Mouse (Mus musculus) neutrophil, adult 5-6 weeks (primary cell): ENCODE results near the gene Tagln2. TPM values are rescaled to one million over a fixed set of nuclear protein-coding genes. Genes with fewer than 3 reads are reported as not detected.

ENCODE experiments used
- ATAC-seq: fragments of 151-379, 151-347 bp; 2 replicates; pipeline ENCODE4 v1.8.0; 2017; ENCODE audit warnings: mild to moderate bottlenecking, moderate TSS enrichment; ENCODE audit not compliant: insufficient number of reproducible peaks, poor library complexity, low FRiP score, severe bottlenecking; ENCODE audit errors: extremely low read depth
- total RNA-seq: library from RNA; stranded (forward); fragments of 200-1000 nt; gene quantifications from 2 replicates; pipeline ENCODE4 v1.2.3, GENCODE M21; 2017

Tagln2 gene
- total RNA-seq = 181 and 198 TPM in 2 replicates

GRCm38 (mm10) chr1:172499765-172500441 is at the start of gene Tagln2:
TSS of gene Tagln2 (plus strand) at chr1:172500047.
- 0 out of 2 replicates have a peak, but pooled peaks have one; percentile 10 for ATAC-seq

- ATAC-seq = 0 out of 2 replicates have a peak, but pooled peaks have one; percentile 16
Measured at GRCm38 (mm10) chr1:172450226-172450625, 49.6 kb upstream of the Tagln2 start.

- no peak for ATAC-seq
Measured at GRCm38 (mm10) chr1:172450848-172451470, 48.9 kb upstream of the Tagln2 start.

- ATAC-seq = no peak
Measured at GRCm38 (mm10) chr1:172452911-172453310, 46.9 kb upstream of the Tagln2 start.

- no peak for ATAC-seq
Measured at GRCm38 (mm10) chr1:172453810-172454209, 46.0 kb upstream of the Tagln2 start.

GRCm38 (mm10) chr1:172455416-172455815 is 44.4 kb upstream of the Tagln2 start:
- ATAC-seq = peak; percentile 64

GRCm38 (mm10) chr1:172456001-172456677 is 43.7 kb upstream of the Tagln2 start:
- ATAC-seq = peak; percentile 16; the same call in 1 of the 2 replicates

- ATAC-seq = no peak
Measured at GRCm38 (mm10) chr1:172457196-172457595, 42.7 kb upstream of the Tagln2 start.

GRCm38 (mm10) chr1:172458041-172458440 is 41.8 kb upstream of the Tagln2 start:
- ATAC-seq = no peak

GRCm38 (mm10) chr1:172461602-172462001 is 38.2 kb upstream of the Tagln2 start:
- no peak for ATAC-seq

GRCm38 (mm10) chr1:172462534-172462933 is 37.3 kb upstream of the Tagln2 start:
- ATAC-seq = no peak

- ATAC-seq = peak; percentile 39; the same call in 1 of the 2 replicates
Measured at GRCm38 (mm10) chr1:172463387-172464333, 36.2 kb upstream of the Tagln2 start.

GRCm38 (mm10) chr1:172468301-172468877 is 31.5 kb upstream of the Tagln2 start:
- ATAC-seq = no peak

GRCm38 (mm10) chr1:172469373-172469772 is 30.5 kb upstream of the Tagln2 start:
- no peak for ATAC-seq

- ATAC-seq = no peak
Measured at GRCm38 (mm10) chr1:172469810-172470448, 29.9 kb upstream of the Tagln2 start.

GRCm38 (mm10) chr1:172472909-172473308 is 26.9 kb upstream of the Tagln2 start:
- ATAC-seq = no peak

- ATAC-seq = no peak
Measured at GRCm38 (mm10) chr1:172474196-172474595, 25.7 kb upstream of the Tagln2 start.
